Mouse (Mus musculus): ENCODE data around the gene Pum2. TPM values are rescaled to one million over a fixed set of nuclear protein-coding genes. Genes with fewer than 3 reads are reported as not detected.

Gene Pum2
- polyA plus RNA-seq, 1 experiment = 145 TPM

DNA sequence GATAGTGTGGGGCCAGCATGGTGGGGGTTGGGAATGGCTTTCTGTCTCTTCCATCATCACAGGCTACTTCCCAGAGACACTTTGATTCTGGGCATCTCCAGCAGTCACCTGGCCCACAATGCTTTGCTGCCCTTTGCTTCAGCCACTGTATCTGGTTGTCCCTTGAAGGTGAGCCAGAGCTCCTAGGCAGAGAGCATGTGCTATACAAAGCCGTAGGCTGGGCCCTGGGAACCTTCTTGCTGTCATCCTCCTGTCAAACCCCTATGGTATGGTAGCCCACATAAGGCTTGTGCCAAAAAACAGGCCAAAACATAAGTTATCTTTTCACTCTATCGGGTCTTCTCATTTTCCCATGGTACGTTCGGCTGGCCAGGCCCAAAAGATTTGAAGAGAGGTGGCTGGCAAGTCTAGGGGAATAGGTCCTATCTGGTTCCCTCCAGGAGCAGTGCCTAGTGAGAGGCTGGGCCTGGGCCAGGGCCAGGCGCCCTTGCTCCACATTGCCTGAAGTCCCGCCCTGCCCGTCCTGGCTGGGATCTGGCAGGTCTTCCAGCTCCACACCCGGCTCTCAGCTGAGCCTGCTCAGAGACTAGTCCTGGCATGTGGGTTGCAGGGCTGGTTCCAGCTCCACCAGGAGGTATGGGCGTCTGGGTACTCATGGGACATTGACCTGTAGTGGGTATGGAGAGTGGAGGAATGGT lies 107.9 kb downstream of the Pum2 start:
- no peak for TF ChIP-seq CTCF (IDR thresholded peaks at IDR 0.05; ENCODE audit: borderline replicate concordance, insufficient read depth, low read length)
- TF ChIP-seq POLR2A (IDR thresholded peaks at IDR 0.05; ENCODE audit: low read depth, low read length) = no peak
- H3K4me1 ChIP-seq (ENCODE audit: control insufficient read depth, insufficient read depth, low read length) = peaks cover 3% of the 10 kb centered on the region; the same call in 1 of the 2 replicates
- H3K4me3 ChIP-seq (ENCODE audit: insufficient read depth, low read length) = no peak overlapping the region
- no peak overlapping the region for H3K27ac ChIP-seq (ENCODE audit: insufficient read depth, low read length)

DNA sequence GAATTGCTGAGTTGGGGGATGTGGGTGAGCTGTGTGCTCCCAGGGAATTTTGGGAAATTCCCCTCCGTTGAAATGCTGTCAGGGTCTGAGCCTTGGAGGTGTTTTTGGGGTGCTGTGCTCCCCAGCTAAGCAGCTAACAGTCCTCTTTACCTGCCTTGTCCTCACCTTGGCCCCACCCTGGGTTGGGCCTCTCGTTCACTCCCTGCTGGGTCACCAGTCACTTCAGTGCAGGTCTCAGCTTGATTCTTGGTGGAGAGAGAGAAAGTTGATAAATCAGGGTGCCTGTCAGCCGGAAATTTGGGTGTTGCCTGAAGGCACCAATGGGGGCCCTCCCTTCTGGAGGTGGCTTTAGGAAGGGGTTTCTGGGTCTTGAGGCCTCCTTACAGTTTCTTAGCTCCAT lies 108.6 kb downstream of the Pum2 start:
- Histone ChIP-seq H3K27ac (ENCODE audit: insufficient read depth, low read length) (no peak overlapping the region), H3K4me1 (ENCODE audit: control insufficient read depth, insufficient read depth, low read length) (peaks cover 8% of the 10 kb centered on the region)
- TF ChIP-seq POLR2A (IDR thresholded peaks at IDR 0.05; ENCODE audit: low read depth, low read length) (no peak), CTCF (IDR thresholded peaks at IDR 0.05; ENCODE audit: borderline replicate concordance, insufficient read depth, low read length) (no peak)

GRCm38 (mm10) chr12:8784189-8784588 lies 110.3 kb downstream of the Pum2 start:
- TF ChIP-seq CTCF (IDR thresholded peaks at IDR 0.05; ENCODE audit: borderline replicate concordance, insufficient read depth, low read length) (no peak), POLR2A (IDR thresholded peaks at IDR 0.05; ENCODE audit: low read depth, low read length) (no peak)
- Histone ChIP-seq H3K4me1 (ENCODE audit: control insufficient read depth, insufficient read depth, low read length) (peaks cover 9% of the 10 kb centered on the region), H3K27ac (ENCODE audit: insufficient read depth, low read length) (no peak overlapping the region), H3K4me3 (ENCODE audit: insufficient read depth, low read length) (no peak overlapping the region)

More for the DNA sequence above, 108.6 kb downstream of the Pum2 start:
- no peak overlapping the region for H3K4me3 ChIP-seq (ENCODE audit: insufficient read depth, low read length)

DNA sequence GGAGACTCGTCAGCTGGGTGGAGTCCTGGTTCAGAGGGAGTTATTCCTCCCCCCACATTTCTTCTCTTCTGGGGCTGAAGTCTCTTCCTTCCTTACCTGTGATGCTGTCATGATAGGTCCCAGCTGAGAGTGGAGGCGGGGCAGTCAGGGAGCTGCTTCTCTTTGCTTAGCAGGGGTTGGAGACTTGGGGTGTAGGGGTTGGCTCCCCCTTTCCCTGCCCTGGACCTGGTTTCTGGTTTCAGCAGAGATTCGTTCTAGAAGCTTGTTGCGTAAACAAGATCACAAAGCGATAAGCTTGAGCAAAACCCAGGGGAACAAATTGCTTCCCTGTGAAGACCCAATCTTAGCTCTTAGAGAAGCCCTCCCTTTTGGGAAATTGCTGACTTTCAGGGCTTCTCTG lies 112.5 kb downstream of the Pum2 start:
- TF ChIP-seq POLR2A (IDR thresholded peaks at IDR 0.05; ENCODE audit: low read depth, low read length) (no peak), CTCF (IDR thresholded peaks at IDR 0.05; ENCODE audit: borderline replicate concordance, insufficient read depth, low read length) (no peak)
- no peak overlapping the region for H3K27ac ChIP-seq (ENCODE audit: insufficient read depth, low read length)
- H3K4me1 ChIP-seq (ENCODE audit: control insufficient read depth, insufficient read depth, low read length) = peaks cover 9% of the 10 kb centered on the region
- no peak overlapping the region for H3K4me3 ChIP-seq (ENCODE audit: insufficient read depth, low read length)

DNA sequence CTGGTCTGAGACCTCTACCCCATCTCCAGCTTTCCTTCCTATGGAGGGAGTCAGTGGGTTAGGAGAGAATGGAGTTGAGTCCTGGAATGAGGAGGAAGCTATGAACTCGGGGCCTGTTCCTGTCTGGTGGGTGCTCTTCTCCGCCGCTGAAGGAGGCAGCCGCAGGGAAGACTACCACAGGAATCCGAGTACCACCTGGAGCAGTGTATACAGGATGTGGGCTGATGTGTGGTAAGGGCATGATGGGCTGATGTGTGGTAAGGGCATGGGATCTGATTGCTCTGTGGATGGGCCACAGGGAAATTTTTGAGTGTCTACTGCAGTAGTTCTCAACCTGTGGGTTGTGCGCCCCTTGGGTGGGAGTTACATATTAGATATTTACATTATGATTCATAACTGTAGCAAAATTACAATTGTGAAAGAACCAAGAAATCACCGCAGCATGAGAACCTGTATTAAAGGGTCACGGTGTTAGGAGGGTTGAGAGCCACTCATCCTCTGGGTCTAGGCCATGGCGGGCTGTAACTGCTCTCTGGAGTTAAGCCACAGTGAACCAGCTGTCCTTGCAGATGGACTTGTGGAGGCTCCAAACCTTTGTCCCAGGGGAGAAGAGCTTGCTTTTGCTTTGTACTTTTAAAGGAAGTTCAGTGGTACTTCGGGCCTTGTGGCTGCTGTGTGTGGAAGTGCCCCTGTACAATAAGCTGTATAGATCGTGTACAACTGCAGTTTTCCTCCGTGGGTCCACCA lies 113.2 kb downstream of the Pum2 start:
- peaks cover 9% of the 10 kb centered on the region for H3K4me1 ChIP-seq (ENCODE audit: control insufficient read depth, insufficient read depth, low read length)
- TF ChIP-seq POLR2A (IDR thresholded peaks at IDR 0.05; ENCODE audit: low read depth, low read length) = no peak
- TF ChIP-seq CTCF (IDR thresholded peaks at IDR 0.05; ENCODE audit: borderline replicate concordance, insufficient read depth, low read length) = no peak
- H3K27ac ChIP-seq (ENCODE audit: insufficient read depth, low read length) = no peak overlapping the region
- no peak overlapping the region for H3K4me3 ChIP-seq (ENCODE audit: insufficient read depth, low read length)

- H3K4me1 ChIP-seq (ENCODE audit: control insufficient read depth, insufficient read depth, low read length) = peaks cover 9% of the 10 kb centered on the region
- no peak overlapping the region for H3K27ac ChIP-seq (ENCODE audit: insufficient read depth, low read length)
- TF ChIP-seq POLR2A (IDR thresholded peaks at IDR 0.05; ENCODE audit: low read depth, low read length) (no peak), CTCF (IDR thresholded peaks at IDR 0.05; ENCODE audit: borderline replicate concordance, insufficient read depth, low read length) (no peak)
- H3K4me3 ChIP-seq (ENCODE audit: insufficient read depth, low read length) = no peak overlapping the region
These were observed 114.5 kb downstream of the Pum2 start for GRCm38 (mm10) chr12:8788469-8788868.

DNA sequence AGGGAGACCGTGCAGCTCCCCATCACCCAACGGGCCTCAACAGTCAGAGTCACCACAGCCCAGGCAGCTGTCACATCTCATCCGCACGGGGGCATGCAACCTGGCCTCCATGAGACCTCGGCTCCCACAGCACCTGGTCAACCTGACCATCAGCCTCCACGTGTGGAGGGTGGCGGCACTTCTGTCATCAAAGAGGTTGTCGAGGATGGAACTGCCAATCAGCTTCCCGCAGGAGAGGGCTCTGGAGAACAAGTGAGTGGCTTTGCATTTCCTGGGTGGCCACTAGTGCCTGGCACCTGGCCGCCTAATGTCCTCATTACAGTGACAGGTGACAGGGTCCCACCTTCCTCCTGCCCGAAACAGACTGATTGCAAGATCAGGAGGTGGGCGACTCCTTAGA lies 116.7 kb downstream of the Pum2 start:
- H3K27ac ChIP-seq (ENCODE audit: insufficient read depth, low read length) = no peak overlapping the region
- H3K4me3 ChIP-seq (ENCODE audit: insufficient read depth, low read length) = no peak overlapping the region
- TF ChIP-seq POLR2A (IDR thresholded peaks at IDR 0.05; ENCODE audit: low read depth, low read length) (no peak), CTCF (IDR thresholded peaks at IDR 0.05; ENCODE audit: borderline replicate concordance, insufficient read depth, low read length) (no peak)
- peaks cover 9% of the 10 kb centered on the region for H3K4me1 ChIP-seq (ENCODE audit: control insufficient read depth, insufficient read depth, low read length)

DNA sequence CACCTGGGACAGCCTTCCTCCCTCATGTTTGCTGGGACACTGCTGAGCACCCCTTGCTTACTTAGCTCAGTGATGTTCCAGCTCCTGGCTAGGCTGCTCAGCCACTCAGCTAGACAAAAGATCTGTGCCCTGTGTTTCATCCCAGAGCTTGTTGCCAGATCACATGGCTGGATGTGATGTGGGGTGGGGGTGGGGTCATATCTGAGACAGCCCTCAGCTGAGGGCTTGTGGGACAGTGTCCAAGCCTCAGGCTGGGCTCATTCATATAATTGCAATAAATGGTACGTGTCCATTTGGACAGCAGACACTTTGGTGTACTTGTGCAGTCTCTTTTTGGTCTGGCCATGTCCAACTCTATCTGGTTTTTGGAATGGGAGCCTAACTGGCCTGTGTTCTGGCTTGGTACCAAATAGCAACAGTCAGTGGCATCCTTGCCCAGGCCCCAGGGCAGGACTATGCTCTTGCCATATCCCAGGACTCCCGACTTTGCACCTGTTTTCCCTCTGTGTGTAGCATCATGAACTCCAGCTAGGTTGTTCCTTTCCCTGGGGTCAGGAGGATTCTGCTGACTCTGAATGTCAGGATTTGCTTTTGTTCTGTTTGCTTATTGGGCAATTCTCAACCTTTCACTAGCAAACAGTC lies 119.6 kb downstream of the Pum2 start:
- no peaks in the 10 kb centered on the region for H3K4me1 ChIP-seq (ENCODE audit: control insufficient read depth, insufficient read depth, low read length)
- H3K27ac ChIP-seq (ENCODE audit: insufficient read depth, low read length) = no peak overlapping the region
- H3K4me3 ChIP-seq (ENCODE audit: insufficient read depth, low read length) = no peak overlapping the region
- no peak for TF ChIP-seq POLR2A (IDR thresholded peaks at IDR 0.05; ENCODE audit: low read depth, low read length)
- no peak for TF ChIP-seq CTCF (IDR thresholded peaks at IDR 0.05; ENCODE audit: borderline replicate concordance, insufficient read depth, low read length)

DNA sequence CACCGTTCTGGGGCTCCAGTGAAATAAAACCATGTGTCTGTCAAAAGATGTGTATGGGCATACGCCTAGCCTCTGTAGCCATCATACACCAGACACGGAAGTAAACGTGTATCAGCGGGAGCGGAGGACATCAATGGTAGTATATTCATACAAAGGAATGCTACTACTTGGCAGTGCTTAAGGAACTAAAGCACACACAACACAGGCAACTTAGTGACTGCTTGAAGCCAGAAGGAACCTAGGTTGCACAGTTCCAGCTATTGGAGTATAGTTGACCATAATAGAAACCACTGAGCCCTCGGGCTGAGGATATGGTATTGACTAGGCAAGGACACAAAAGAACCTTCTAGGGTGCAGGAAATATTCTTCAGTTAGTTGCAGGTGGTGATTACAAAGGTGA lies 124.0 kb downstream of the Pum2 start:
- TF ChIP-seq CTCF (IDR thresholded peaks at IDR 0.05; ENCODE audit: borderline replicate concordance, insufficient read depth, low read length) (no peak), POLR2A (IDR thresholded peaks at IDR 0.05; ENCODE audit: low read depth, low read length) (no peak)
- Histone ChIP-seq H3K4me1 (ENCODE audit: control insufficient read depth, insufficient read depth, low read length) (0 out of 2 replicates have a peak, but pooled peaks cover 3% of the 10 kb centered on the region), H3K27ac (ENCODE audit: insufficient read depth, low read length) (no peak overlapping the region), H3K4me3 (ENCODE audit: insufficient read depth, low read length) (no peak overlapping the region)

Data from embryonic fibroblast, embryonic 13.5 days (primary cell).